Mouse (Mus musculus) cortical plate, adult 2 months (tissue): ENCODE measurements at regions not wholly inside any gene's neighbourhood (a gene's known extent, or its start where the extent isn't known, plus 50 kb on each side); places are given as distances from the start of the nearest gene placed in this dataset.

ENCODE experiments used
- CTCF ChIP-seq: fragments of 200-500 bp; IDR thresholded peaks from 2 replicates; pipeline ENCODE4 v1.5.1; 2011; ENCODE audit warnings: mild to moderate bottlenecking, control low read depth, low read length; ENCODE audit not compliant: insufficient read depth; ENCODE audit errors: extremely low read depth
- POLR2A ChIP-seq: fragments of 200-500 bp; IDR thresholded peaks from 2 replicates; pipeline ENCODE4 v1.6.1; 2011; ENCODE audit warnings: mild to moderate bottlenecking, low read length, control low read depth; ENCODE audit not compliant: insufficient read depth; ENCODE audit errors: extremely low read depth

DNA sequence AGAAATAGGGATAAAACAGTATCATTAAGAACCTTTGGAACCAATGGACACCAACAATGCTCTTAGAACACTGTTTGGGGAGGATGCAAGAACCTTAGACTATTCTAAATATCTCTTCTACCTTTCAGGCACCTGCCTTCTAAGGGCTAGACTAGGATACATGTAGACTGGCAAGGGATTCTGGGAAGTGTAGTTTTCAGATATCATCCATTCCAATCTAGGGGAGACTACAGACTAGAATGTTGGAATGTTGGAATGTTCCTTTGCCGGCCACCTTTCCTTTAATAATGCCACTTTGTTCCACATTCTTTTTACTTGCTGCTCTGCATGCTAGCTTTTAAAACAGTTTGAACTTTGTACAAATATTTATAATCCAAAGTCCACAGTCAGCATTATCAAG lies 261.1 kb upstream of the Cdh6 start:
- TF ChIP-seq CTCF: no peak
- TF ChIP-seq POLR2A: no peak
